Mouse (Mus musculus) thymus, postnatal 36 days (tissue): ENCODE results near the gene Ticam1.
A peak's percentile ranks its signal among the peaks of the same experiment; 100 is the strongest.

Experiments
- DNase-seq, 2 experiments: peaks; one replicate each; pipeline ENCODE4 v3.0.0; 2022; ENCODE audit warnings: mixed read lengths in 2 of 2

Ticam1 gene

DNA sequence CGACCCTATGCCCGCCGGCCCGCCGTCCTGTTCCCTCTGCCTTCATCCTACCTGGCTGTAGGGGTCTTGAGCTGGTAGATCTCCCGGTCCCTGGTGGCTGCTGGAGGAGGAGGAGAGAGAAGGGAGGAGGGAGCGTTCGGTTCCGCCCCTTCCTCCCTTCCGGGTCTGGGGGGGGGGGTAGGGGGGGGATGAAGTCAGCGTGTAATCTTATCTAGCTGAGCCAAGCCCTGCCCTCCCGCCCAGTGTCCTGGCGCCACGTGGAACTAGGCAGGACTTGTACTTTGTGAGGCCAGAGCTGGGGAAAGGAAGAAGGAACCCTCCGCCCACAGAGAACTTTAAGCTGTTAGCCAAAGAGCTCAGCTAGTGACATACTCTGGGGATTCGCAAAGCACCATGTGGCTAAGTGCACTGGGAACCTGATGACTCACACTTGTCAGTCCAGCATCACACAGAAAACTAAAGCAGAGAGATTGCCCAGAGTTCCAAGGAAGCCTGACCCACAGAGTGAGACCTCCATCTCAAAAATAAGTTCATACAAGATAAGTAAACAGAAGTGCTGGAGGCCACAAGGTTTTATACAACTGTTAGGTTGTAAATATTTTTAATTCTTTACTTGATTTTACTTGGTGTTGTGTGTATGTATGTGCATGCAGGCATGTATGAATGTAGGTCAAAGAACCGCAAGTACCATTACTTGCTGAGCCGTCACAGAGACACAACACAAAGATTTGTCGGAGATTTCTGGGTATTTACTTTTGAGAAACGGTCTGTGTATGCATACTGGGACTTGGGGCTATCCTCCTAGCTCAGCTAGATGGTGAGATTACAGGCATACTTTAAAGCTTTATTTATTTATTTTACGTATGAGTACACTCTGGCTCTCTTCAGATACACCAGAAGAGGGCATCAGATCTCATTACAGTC lies at the start of gene Ticam1:
Ticam1 (minus strand) TSS at position 144 of the 924 bp plus-strand sequence.
- peak; percentile 68 to 80 for DNase-seq

DNA sequence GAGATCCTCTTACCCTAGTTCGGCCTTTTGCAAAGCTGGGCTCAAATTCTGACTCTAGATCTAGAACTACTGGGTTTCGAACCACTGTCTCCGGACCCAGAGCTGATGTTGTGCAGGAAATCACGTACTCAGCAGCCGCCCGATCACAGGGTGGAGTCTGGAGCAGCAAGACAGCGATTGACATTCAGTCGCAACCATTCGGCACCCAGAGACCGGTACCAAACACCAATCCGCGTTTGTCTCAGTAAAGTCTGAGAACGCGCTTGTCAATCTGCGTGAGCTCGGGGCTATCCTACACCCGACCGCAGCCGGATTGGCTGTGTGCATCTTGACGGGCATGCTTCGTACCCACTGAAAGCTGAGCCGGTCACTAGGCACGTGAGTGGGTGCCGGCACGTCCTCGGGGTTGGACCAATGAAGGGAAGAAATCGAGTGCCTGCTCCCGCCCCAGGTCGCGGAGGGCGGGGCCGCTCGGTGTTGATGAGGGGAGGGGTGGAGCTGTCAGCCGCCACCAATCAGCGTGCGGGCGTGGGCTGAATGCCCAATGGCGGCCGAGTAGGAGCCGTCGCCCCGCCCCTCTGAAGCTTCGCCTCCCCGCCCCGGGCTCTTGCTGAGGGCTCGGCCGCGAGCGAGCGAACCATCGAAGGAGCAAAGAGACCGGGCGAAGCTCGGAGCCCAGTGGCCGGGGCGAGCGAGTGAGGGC lies 49.0 kb upstream of the Ticam1 start, which contains the start of gene Kdm4b:
Kdm4b (plus strand) TSS at position 613 of the 703 bp plus-strand sequence.
- DNase-seq, result peak; percentile 99

DNA sequence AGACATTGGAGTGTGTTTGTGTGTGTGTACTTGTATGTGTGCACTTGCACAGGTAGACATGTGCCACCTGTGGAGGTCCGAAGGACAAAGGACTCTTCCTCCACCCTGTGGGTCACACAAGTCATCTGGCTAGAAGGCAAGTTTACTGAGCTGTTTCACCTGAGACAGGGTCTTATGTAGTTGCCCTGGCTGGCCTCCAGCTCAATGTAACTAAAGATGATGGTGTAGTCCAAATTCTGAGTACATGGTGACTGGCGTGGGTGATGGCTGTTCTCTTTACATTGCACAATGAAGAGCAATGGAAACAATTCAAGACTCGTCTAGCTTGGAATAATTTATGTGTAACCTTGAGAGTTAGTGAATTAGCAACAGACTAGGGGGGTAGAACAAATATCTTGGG lies 47.8 kb upstream of the Ticam1 start:
- no peak for DNase-seq

DNA sequence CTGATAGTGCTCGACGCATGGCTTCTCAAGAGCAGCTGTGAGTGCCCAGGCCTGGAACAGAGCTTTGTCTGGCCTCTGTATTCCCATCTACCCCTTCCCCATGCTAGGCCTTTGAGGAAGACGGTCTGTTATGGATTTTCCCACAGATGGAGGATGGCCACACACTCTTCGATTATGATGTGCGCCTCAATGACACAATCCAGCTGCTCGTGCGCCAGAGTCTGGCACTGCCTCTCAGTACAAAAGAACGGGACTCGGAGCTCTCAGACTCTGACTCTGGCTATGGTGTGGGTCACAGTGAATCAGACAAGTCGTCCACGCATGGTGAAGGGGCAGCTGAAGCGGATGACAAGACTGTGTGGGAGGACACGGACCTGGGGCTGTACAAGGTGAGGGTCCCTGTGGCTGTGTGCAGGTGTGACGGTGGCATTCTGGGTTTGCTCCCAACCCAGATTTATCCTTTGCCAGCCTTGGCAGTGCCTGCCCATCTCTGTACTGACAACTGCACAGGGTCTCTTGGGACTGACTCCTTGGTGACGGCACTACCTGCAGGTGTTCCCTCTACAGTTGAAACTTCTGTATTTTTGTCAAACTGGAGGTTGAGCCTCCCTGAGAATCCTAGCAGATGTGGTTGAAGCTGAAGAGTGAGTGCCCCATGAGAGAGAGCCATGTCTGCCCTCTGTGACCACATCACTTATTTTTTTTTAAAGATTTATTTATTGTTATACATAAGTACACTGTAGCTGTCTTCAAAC lies 32.8 kb upstream of the Ticam1 start:
- DNase-seq, result no peak

DNA sequence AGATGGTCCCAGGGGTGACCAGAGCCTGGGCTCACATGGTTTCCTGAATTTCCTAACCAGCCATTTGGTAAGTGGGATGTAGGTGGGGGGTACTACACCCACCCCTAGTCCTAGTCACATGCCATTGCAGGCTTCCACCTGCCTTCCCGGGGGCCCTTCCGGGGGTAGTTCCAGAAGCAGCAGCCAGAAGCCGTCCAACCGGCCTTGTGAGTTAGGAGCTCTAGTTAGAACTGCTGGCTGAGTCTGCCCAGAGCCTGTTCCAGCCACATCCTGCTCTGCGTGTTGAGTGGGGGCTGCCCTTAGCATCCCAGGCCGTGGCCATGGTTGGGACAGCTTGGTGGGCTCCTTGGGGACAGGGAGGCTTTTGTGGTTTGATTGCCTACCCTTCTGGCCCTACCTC lies 31.5 kb upstream of the Ticam1 start:
- no peak for DNase-seq

DNA sequence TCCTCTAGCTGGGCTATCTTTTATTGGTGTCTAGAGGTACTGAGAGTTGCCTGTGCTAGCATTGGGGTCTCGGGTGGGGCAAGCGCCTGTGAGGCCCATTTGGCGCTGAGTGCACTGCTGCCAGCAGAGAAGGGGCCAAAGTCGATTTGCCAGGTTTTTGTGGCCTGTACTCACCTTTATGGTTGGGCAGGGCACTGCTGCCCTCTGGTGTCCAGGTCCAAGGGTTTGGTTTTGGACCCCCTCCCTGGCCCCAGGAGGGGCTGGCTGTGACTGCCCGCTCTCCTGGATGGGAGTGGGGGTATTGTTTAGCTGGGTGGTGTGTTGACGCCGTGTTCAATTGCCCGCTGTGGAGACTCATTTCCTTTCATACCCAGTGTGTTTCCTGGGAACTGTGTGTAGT lies 29.2 kb upstream of the Ticam1 start:
- DNase-seq, result peak; percentile 46 to 59

DNA sequence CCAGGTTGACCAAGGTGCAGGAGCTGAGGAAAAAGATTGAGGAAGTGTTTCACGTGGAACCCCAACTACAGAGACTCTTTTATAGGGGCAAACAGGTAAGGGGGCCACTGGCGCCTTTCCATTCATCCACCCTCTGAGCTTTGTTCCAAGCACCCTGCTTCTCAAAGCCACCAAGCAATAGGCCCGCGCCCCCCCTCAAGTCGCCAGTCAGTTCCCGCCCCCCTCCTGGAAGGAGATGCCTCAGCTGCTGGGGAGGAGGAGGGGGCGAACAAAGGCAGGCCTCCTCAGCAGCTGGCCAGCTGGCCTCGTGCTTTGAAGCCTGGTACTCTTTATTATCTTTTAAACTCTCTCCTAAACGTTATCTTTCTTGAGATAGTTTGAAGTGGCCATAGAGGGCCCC lies 28.6 kb upstream of the Ticam1 start:
- DNase-seq, result peak in 1 of 2 experiments; percentile 44

DNA sequence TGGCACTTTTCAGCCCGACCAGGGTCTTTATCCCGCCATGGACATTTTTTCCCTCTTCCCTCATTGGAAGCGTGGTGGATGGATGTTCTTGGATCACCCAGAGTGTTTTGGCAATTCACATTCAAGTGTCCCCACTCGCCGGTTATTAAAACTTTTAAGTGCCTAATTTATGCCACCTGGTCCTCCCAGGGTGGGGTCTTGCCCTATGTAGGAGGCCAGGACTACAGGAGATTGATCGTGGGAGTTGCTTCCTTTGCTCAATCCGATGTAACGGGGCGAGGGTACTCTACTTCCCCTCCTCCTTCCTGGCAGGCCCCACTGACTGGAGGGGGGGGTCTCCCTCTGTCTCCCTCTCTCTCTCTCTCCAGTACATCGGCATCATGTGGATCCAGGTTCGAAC lies 28.1 kb upstream of the Ticam1 start:
- DNase-seq, result peak in 1 of 2 experiments; percentile 35

DNA sequence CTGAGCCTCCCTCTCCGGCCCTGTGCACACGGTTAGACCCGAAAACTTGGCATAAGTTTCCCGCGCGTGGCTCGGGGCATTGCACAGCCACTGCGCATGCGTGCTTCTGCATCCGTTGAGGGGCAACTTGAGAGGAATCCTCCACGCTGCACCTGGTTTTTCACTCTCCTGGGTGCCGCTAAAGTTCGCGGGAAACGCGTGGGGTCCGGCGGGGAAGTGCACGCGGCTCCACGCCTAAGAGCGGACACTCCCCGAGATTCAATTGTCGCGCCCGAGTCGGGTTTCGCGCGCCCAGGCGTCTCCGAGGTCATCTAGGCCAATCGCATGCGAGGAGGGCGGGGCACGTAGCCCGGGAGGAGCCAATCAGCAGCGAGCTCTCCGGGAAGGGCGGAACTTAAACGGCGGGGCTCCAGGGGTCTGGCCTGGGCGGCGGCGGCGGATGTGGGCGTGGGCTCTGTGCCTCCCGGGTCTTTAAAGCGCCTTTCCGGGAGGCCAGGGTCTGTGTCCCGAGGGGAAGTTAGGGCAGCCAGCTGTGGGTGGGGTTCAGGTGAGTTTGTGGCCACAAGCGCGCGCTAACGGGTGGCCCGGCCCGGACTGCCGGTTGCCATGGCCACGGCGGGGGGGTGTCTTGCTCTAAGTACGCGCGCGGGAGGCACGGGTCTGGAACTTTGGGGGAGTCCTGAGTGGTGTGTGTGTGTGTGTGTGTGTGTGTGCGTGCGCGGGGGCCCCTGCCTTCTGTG lies 27.4 kb upstream of the Ticam1 start:
- DNase-seq, result peak; percentile 97 to 98

DNA sequence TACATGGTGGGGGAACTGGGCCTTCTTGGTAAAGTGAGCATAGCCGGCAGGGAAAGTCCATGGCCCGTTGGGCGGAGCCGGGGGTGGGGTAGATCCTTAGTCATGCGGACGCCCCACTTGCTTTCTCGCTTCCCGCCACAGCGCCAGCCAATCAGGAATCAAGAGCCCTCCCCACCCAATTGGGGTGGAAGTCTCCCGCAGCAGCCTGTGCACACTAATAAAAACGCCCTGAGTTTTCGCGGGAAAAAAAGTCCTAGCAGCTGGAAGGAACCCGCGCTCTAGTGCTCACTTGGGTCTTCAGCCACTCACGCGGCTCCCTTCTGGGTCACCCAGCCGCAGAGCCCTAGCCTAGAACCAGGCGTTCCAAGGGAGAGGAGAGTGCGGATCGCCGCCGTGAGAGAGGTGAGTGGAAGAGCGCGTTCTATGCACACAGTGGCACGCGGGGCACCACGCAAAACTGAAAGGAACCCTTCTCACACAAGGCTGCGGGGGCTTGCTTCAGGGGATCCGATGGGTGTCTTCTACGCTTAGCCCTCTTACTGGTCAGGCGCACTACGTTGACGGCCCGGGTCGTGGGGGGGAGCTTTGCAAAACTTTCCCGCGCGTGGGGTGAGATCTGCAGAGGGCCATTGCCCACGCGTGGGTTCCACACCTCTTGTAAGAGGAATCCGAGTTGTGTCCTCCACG lies 26.7 kb upstream of the Ticam1 start, which contains the start of gene Uhrf1:
Uhrf1 (plus strand) TSS at position 162 of the 687 bp plus-strand sequence.
- peak; percentile 76 to 86 for DNase-seq

DNA sequence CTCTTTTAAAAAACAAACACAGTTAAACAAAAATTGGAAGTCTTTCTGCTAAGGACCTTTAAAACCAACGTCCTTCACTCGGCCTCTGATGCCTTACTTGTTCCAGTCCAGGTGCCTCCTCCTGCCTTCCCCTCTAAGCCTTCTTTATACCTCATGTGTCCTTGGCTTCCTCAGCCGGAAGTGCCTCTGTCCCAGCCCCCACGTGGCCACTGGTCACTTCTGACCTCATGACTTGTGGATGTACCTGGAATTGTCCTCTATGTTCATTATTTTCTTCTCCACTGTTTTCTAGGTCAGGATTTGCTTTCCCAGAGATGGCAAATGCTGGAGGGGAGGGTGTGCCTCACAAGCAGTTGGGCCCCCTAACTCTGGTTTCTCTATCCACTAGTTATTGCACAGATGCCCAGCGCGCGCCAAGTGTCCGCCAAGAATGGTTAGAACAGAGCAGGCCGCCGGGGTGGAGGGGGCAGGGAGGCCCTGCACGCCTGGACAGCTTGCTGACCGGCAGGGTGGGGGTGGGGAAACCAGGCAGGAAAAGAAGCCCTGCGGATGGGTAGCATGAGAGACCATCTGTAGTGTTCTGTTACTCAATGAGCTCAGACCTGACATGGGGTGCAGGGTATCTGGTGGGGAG lies 25.9 kb upstream of the Ticam1 start:
- DNase-seq, result peak in 1 of 2 experiments; percentile 49

DNA sequence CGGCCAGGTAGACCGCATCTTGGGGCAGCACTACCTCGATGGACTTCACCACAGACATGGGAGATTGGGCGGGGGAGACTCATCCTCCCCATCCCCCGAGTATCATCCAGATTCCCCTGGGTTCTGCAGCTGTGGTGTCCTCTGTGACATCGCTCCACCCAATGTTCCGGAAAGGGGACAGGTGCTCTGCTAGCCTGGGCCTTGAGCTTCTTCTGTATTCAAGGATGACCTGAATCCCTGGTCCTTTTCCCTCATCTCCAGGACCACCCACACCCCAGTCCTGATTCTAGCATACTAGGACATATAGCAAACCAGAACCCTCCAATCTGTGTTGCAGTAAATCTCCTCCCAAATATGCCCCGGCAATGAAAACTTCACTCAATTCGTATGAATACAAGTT lies 23.6 kb upstream of the Ticam1 start, which contains the start of gene Arrdc5:
Arrdc5 (minus strand) TSS at position 101 of the 400 bp plus-strand sequence.
- no peak for DNase-seq

DNA sequence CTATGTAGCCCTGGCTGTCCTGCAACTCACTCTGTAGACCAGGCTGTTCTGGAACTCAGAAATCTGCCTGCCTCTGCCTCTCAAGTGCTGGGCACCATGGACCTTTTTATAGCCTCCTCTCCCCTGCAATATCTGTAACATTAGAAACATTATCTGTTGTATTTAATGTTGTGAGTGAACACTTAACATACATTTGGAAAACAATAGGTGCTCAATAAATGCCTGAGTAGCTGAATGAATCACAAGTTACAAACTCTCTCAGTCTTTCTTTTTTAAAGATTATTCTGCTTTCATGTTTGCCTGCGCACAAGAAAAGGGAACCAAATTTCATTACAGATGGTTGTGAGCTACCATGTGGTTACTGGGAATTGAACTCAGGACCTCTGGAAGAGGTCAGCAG lies 21.7 kb upstream of the Ticam1 start:
- DNase-seq, result no peak

DNA sequence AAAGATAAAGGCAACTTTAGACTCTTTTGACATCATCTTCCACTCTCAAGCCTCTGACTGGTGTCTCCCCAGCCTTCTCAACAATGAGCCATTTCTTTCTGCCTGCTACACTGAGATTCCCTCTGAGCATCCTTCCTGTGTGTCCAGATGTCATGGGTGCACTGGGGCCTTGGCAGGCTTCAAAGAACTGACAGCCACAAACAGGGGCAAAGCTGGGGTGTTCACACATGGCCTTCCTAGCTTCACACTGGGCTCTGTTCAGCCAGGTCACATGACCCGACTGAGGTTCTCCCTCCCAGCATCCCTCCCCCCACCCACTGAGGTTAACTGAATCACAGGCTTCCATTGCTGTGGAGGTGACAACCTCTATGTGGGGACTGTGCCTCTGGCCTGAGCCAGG lies 19.6 kb upstream of the Ticam1 start:
- DNase-seq, result peak; percentile 26 to 51

DNA sequence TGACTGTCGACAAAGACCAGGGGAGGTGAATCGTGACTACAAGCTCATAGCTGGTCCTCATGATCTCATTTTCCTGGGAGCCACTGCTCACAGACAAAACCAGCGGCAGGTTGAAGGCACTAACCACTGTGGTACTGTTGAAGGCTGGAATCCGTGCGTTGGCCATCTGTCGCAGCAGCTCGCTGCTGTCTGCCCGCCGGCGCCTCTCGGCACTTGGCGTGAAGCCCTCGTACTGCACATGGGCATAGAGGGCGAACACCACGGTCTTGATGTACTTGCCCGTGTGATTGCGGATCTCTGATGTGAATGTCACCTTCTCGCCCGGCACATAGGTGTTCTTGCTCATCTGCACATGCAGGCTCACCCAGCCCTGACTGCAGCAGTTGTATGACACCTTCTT lies 17.7 kb upstream of the Ticam1 start:
- peak; percentile 27 to 44 for DNase-seq

DNA sequence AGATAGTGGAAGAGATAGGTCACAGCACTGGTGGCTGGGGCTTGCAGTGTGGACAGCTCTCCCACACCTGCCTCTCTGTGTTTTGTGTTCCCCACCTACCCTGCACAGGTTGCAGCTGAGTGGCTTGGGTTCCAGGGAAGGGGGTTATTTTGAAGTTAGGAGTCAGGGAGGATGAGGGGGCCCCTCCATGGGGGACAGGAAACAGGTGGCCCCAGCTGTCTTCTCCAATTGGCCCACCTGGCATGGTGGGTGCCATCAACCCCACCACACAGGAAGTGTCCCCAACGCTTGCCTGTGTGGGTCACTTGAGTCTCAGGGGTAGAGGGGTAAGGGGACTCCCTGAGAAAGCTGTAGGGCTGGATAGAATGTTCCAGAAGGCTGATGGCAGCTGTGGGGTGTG lies 16.7 kb upstream of the Ticam1 start:
- peak; percentile 80 to 92 for DNase-seq

DNA sequence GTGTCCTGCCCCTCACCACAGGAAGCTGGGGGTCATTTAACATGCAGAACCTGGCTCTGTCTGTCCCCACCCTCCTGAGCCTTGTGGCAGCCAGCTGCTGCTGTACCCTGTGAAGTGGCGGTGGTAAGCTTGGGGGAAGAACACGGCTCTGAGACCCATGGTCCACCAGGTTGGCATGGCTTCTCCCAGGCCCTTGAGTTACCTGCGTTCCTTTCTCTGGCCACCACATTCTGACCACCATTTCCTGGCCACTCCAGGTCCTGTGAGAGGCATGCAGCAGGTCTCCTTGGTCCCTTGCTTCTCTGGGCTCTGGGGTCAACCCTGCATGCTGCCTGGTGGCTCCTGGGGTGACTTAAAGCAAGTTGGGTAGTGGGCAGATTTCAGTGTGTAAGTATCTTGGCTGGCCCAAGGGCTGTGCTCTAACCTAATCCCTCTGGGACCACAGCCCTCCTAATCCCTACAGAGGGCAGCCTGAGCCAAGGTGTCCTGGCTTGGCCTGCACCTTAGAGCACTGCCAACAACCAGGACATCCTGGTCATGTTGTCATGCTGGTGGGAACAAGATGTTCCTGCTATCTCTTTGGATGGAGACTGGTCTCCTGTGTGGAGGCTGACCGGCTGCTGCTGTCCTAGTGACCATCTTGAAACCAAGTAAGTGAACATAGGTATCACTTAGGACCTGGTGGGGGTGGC lies 16.1 kb upstream of the Ticam1 start, which contains the start of gene Plin3:
Plin3 (minus strand) TSS at position 343 of the 692 bp plus-strand sequence.
- peak; percentile 48 to 63 for DNase-seq

DNA sequence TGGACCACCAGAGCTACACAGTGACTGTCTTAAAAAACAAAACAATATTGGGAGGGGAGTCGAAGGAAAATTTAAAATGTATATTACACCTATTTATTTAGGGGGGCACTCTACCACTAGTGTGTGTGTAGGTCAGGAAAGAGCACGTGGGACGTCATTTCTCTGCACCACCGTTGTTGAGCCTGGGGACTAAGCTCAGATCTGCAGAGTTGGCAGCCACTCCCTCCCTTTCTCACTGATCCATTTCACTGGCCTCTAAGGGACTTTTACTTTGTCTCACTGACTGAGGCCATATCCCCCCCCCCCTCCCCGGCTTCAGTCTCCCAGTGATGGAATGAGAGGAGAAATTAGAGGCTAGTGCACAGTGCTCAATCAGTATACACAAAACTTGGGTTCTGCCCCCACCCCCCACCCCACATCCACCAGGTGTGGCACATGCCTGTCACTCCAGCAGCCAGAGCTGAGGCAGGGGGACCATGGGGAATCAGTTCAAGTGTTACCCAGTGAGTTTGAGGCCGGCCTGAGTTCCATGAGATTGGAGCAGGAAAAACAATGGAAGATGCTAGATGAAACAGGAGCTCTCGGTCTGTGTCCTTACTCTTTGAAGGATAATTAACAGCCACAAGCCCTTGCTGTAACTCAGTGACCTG lies 15.4 kb upstream of the Ticam1 start:
- peak; percentile 59 to 71 for DNase-seq

DNA sequence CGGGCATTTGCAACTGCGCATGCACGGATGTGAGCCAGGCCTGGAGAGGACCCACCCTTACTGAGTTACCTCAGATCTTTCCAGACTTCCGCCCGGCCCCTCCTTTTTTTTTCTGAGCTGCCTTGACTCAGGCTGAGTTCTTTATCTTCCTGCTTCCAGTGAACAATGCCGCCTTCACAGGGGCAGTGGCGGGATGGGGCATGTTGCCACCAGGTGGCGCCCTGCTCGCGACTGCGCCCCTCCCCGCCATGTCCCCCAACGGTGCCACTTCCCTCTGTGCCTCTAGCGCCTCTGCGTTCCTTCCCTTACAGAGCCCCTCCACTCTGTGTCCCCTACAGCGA lies 14.6 kb upstream of the Ticam1 start:
- DNase-seq, result peak; percentile 95 to 97
